23 mouse cellular contexts compared by ENCODE assay signal in the genomic region with DNA sequence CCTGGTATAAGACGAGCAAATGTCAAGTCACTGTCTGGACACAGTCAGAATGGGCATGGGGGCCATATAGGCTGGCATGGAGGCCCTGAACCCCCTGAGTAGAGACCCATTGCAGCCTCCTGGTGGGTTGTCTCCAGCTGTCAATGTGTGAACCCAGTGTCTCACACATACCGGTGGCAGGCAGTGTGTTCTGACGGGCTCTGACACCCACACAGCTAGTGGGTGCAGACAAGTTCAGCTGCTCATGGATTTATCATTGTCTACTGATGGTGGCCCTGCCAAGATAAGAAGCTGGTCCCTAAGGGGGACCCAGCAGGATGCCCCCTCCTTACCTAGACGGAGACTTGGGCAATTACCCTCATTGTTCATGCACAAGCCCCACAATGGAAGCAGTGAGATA.
"Had no signal": no experiment of that assay in that cellular context is flagged by ENCODE, and none has a peak within 500 bp of the region (broad histone marks: within the 10 kb centered on the region; RNA-seq: fewer than 3 reads in every experiment).

No protein-coding gene starts in this region.

- H3K4me1 ChIP-seq: limb, embryonic 10.5 days; limb, embryonic 13.5 days; liver, embryonic 12.5 days; liver, embryonic 15.5 days; lung, embryonic 15.5 days; midbrain, embryonic 12.5 days; midbrain, embryonic 15.5 days; neural tube, embryonic 12.5 days; neural tube, embryonic 15.5 days; stomach, embryonic 15.5 days had no signal

- H3K9me3 ChIP-seq: limb, embryonic 10.5 days; limb, embryonic 13.5 days; liver, embryonic 15.5 days; lung, embryonic 15.5 days; midbrain, embryonic 12.5 days; midbrain, embryonic 15.5 days; neural tube, embryonic 12.5 days; neural tube, embryonic 15.5 days; stomach, embryonic 15.5 days had no signal

- ATAC-seq: intestine, embryonic 16.5 days; liver, embryonic 12.5 days; midbrain, embryonic 15.5 days had no signal

- H3K27me3 ChIP-seq: limb, embryonic 13.5 days; liver, embryonic 12.5 days; liver, embryonic 15.5 days; lung, embryonic 15.5 days; midbrain, embryonic 12.5 days; midbrain, embryonic 15.5 days; neural tube, embryonic 12.5 days; neural tube, embryonic 15.5 days; stomach, embryonic 15.5 days had no signal

- H3K36me3 ChIP-seq: limb, embryonic 10.5 days; limb, embryonic 13.5 days; liver, embryonic 12.5 days; liver, embryonic 15.5 days; lung, embryonic 15.5 days; midbrain, embryonic 12.5 days; midbrain, embryonic 15.5 days; neural tube, embryonic 12.5 days; neural tube, embryonic 15.5 days; stomach, embryonic 15.5 days had no signal

- DNase-seq: kidney, adult 18-20 months; kidney, adult 9 months; kidney, postnatal 14 days; kidney, postnatal 4 days; liver; lung, adult 18-20 months; lung, postnatal 10 days; lung, postnatal 36 days; right cerebral cortex, postnatal 14 days; spleen, adult 18-20 months; thymus, postnatal 25 days had no signal

- H3K4me3 ChIP-seq: layer of hippocampus, adult 2 months; limb, embryonic 10.5 days; limb, embryonic 13.5 days; liver, embryonic 12.5 days; liver, embryonic 15.5 days; lung, embryonic 15.5 days; midbrain, embryonic 12.5 days; midbrain, embryonic 15.5 days; neural tube, embryonic 12.5 days; neural tube, embryonic 15.5 days; stomach, embryonic 15.5 days had no signal
